Mouse (Mus musculus) left cerebral cortex, postnatal 14 days (tissue): ENCODE results near the gene Hoxc12. TPM values are rescaled to one million over a fixed set of nuclear protein-coding genes. Genes with fewer than 3 reads are reported as not detected.
A peak's percentile ranks its signal among the peaks of the same experiment; 100 is the strongest.

Source experiments
- DNase-seq, 2 experiments: peaks; one replicate each; pipeline ENCODE4 v3.0.0; 2021 to 2022; ENCODE audit warnings: low spot score in 2 of 2, mixed read lengths in 1 of 2
- intact Hi-C: fragments of 180-260 bp; cut with DNase I; formaldehyde crosslinking; loops from one replicate; pipeline ENCODE4 v1.15.1; 2025
- microRNA-seq, 2 experiments: library from miRNA; unstranded; fragments of <30 nt; microRNA quantifications; one replicate each; pipeline ENCODE4 v1.2.0; 2022
- total RNA-seq, 2 experiments: library from RNA; stranded (reverse); gene quantifications; 2 replicates each; pipeline ENCODE4 v1.2.3; 2021

Gene Hoxc12
- total RNA-seq, 2 experiments from 2014 or later = not detected

- DNase-seq = no peak
- intact Hi-C loops = no loop called here
Observed at GRCm38 (mm10) chr15:102976631-102977422, 40.3 kb downstream of the Hoxc12 start.

GRCm38 (mm10) chr15:102977423-102977974 is 40.9 kb downstream of the Hoxc12 start:
- intact Hi-C loops = no loop called here
- no peak for DNase-seq

DNA sequence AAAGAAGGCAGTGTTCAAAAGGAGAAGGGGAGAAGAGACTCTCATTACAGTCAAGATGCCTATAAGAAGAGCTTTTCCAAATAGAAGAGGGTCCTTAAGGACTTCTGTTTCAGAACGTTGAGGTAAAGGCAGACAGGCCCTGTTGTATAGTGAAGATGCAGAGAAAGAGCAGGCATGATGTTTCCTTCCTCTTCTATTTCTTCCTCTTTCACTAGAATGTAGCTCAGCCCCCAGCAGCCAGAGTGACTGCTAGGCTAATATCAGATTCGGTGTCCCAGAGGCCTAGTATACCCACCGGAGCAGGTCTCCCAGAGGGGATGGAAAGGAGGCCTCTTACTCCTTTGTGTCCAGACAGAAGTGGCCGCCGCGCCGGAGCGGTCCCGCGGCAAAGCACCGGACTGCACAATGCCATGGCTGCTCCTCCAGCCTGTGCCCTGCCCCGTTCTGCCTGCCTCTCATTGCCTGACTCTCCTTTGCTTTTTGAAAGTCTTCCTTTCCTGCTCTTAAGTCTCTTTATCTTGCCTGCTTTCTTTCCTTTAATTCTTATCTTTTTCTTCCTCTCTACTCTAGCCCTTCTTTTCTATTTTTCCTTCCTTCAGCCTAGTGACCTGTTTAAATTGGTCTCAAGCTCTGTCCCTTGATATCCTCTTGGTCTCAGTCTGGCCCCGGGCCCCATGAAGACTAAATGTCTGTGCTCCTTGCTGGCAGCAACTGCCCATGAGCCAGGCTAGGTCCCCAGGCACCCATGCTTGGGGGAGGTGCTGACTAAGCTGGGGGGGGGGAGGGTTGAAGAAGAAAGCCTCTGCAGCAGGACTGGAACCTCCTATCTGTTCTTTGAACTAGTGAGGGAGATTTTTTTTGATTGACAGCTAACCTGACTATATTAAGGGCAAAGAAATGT is 42.3 kb downstream of the Hoxc12 start:
- DNase-seq = no peak
- intact Hi-C loops = no loop called here

- no peak for DNase-seq
- intact Hi-C loops = loop anchor here (10.0 kb wide), 1 partner anchor 335 kb away; the partner anchor contains the start of gene Gpr84
Observed at GRCm38 (mm10) chr15:102979936-102980335, 43.4 kb downstream of the Hoxc12 start.

DNA sequence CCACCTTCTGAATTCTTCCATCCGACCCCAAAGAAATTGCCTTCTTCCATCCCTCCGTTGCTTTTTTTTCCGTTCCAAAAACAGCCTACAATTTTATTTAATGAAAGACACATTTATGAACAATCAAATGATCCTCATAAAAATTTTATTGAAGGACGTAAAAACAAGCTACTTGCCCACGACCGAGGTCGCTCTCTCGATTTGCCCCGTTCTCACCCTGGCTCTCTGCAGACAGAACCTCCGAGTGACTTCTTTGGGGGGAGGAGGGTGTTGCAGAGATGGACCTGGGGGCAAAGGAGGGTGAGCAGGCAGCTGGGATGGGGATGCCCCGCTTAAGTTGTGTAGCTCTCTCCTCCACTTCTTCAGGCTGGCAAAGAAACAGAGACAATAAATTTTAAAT is 43.8 kb downstream of the Hoxc12 start:
- intact Hi-C loops = loop anchor here (10.0 kb wide), 1 partner anchor 334 kb away; the partner anchor contains the start of gene Gpr84
- no peak for DNase-seq

DNA sequence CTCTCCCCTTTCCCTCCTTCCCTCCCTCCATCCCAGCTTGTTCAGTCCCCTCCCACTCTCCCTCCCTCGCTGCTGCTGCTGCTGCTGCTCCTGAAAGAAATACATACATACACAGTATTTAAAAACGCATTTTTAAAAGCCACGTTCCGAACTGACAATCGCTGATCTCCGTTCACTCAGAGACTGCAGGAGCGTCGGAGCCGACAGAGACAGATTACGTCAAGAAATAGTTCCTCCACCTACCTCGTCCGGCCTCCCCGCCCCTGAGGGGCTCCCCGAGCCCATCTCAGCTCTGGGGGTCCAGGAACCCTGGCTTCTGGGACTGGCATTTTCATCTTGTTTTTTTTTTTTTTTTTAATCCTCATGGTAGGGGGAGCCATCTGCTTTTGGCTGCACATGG is 44.4 kb downstream of the Hoxc12 start:
- intact Hi-C loops = loop anchor here (10.0 kb wide), 1 partner anchor 334 kb away; the partner anchor contains the start of gene Gpr84
- DNase-seq = no peak

DNA sequence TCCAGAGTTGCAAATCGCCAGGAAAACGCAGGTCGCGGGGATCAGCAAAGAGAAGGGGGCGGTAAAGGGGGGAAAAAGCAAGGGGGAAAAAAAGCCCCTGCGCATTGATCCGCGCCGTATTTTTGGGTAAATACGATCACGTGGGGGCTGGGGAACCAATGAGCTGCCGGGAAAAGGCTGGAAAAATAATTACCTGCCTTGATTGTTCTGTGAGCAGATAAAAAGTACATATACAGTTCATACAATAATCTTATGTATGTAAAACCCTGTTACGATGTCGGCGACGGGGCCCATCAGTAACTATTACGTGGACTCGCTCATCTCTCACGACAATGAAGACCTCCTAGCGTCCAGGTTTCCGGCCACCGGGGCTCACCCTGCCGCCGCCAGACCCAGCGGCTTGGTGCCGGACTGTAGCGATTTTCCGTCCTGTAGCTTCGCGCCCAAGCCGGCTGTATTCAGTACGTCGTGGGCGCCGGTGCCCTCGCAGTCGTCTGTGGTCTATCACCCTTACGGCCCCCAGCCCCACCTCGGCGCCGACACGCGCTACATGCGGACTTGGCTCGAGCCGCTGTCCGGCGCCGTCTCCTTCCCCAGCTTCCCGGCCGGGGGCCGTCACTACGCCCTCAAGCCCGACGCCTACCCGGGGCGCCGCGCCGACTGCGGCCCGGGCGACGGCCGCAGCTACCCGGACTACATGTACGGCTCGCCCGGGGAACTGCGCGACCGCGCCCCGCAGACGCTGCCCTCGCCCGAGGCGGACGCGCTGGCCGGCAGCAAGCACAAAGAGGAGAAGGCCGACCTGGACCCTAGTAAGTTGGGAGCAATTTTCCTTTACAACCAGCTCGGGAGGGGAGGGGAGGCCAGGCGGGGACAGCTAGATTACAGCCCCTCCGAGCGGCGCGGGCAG is 45.1 kb downstream of the Hoxc12 start:
- intact Hi-C loops = loop anchor here (10.0 kb wide), 1 partner anchor 333 kb away; the partner anchor contains the start of gene Gpr84
- DNase-seq = no peak

GRCm38 (mm10) chr15:102983716-102984115 is 47.2 kb downstream of the Hoxc12 start:
- intact Hi-C loops = loop anchor here (10.0 kb wide), 1 partner anchor 331 kb away; the partner anchor contains the start of gene Gpr84
- no peak for DNase-seq

- DNase-seq = no peak
- intact Hi-C loops = loop anchor here (10.0 kb wide), 1 partner anchor 330 kb away; the partner anchor contains the start of gene Gpr84
Observed at GRCm38 (mm10) chr15:102984521-102984920, 48.0 kb downstream of the Hoxc12 start.

GRCm38 (mm10) chr15:102984925-102985324 is 48.4 kb downstream of the Hoxc12 start:
- DNase-seq = no peak
- intact Hi-C loops = loop anchor here (10.0 kb wide), 1 partner anchor 330 kb away; the partner anchor contains the start of gene Gpr84

DNA sequence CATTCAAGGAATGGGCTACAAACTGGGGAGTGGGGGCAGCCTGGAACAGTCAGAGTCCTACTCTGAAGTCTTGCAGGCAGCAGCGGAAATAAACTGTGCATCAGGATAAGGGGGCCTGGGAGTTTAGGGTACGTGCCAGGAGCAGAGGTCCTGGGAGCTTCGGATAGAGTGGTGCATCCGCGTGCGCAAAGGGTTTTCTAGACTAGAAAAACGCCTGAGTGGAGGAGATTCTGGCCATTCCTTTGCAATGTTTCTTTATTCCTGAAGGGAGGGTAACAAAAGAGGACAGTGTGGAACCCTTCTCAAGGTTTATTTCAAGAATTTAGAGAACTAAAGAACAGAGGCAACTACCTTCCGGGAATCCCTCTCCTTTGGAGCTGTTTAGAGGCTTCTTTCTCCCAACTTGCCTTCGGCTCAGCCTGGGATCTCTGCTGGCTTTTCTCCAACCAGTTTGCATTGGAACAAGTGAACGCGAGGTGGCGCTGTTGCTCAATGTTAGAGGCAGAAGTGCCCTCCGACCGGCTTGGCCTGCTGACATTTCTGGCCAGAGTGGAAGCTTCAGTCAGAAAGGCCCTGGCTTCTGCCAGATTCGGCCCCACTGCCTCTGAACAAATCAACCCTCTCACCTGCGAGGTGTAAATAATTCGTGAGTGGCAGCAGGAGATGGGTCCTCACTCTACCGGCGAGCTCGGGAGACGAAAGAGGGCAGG is 50.7 kb downstream of the Hoxc12 start:
- intact Hi-C loops = loop anchor here (2.0 to 10.0 kb wide), 2 partner anchors 190 to 328 kb away; partner anchors contain the start of gene Gpr84
- peak; percentile 79 to 90 for DNase-seq

DNA sequence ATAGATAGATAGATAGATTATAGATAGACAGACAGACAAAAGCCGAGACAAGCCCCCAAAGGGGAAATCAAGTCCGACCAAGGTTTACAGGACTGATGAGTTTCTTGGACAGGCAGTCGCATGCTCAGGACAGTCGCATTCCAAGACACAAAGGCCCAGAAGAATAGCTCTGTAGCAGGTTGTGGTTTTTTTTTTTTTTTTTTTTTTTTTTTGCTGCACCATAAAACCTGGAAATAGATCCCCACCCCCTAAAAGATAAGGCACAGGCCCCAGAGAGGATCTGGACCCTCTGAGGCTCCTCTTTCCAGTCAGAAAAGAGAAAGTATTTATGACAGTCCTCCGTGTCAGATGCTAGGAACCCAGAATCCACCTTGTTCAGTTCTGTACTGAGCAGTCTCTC is 51.5 kb downstream of the Hoxc12 start:
- no peak for DNase-seq
- intact Hi-C loops = loop anchor here (10.0 kb wide), 1 partner anchor 327 kb away; the partner anchor contains the start of gene Gpr84

Small RNAs within 50 kb of the gene (microRNA-seq; reads per million reads assigned to microRNA genes)
- 0 to 0.34 reads per million in 2 experiments for gene Mir196a-2

Other genes with a start within 250 kb of the Hoxc12 start
- gene Calcoco1, start 214.6 kb upstream of the Hoxc12 start, total RNA-seq = 10 to 100 TPM; 56.9 to 58.4 TPM
- gene Hoxc13, start 15.7 kb upstream of the Hoxc12 start, total RNA-seq = not detected
- gene Hoxc11, start 17.7 kb downstream of the Hoxc12 start, total RNA-seq = not detected
- not detected for gene Hoxc10, start 30.0 kb downstream of the Hoxc12 start, total RNA-seq
- not detected for gene Hoxc5, start 30.7 kb downstream of the Hoxc12 start, total RNA-seq
- not detected for gene Hoxc9, start 39.7 kb downstream of the Hoxc12 start, total RNA-seq
- not detected for gene Hoxc8, start 53.9 kb downstream of the Hoxc12 start, total RNA-seq
- not detected for gene Hoxc6, start 61.5 kb downstream of the Hoxc12 start, total RNA-seq
- not detected for gene Hoxc4, start 82.2 kb downstream of the Hoxc12 start, total RNA-seq
- gene Smug1, start 230.3 kb downstream of the Hoxc12 start, total RNA-seq = 10 to 100 TPM; 16.2 to 17.4 TPM